Mouse (Mus musculus) T-helper 17 cell (primary cell): ENCODE results near the gene Gm49391.
"Not testable (repeated sequence)": the region's sequence is repeated elsewhere in the genome, so short reads cannot be mapped to it uniquely, and the experiment has no call there.

Experiments
- in situ Hi-C, 2 experiments: fragments of 300-600 bp; cut with MboI, MseI; formaldehyde crosslinking; loops; 1 replicate in 1 of 2; 2 replicates in 1 of 2; pipeline ENCODE4 v1.15.1; 2025; ENCODE audit warnings: high pct_unique_total_duplicates in 2 of 2

Gene Gm49391

DNA sequence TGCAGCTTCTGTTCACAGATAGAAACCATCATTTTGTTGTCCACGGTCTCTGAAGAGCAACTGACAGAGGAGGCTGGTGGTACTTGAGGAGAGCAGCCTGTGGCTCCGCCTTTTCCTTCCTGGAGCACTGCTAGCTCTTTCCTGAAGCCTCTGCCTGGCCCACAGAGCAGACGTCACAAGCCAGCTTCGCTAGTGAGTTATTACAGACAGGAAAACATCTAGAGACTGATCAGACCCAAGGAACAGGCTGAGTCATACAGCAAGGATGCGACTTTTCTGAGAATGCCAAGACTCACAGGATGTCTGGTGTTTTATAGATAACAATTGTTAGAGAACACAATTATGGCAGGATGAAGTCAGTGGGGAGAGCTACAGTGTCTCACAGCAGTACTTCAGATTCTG lies at the start of gene Gm49391, which contains the start of gene Ctla2a:
Gene Gm49391 (minus strand): TSS at position 72 of the 402 bp plus-strand sequence.
Gene Ctla2a (minus strand): TSS at position 126 of the 402 bp plus-strand sequence.
- in situ Hi-C loops: loop anchor here (10.0 to 25.0 kb wide), 2 partner anchors 299 to 1358 kb away; no protein-coding TSS in a partner anchor

DNA sequence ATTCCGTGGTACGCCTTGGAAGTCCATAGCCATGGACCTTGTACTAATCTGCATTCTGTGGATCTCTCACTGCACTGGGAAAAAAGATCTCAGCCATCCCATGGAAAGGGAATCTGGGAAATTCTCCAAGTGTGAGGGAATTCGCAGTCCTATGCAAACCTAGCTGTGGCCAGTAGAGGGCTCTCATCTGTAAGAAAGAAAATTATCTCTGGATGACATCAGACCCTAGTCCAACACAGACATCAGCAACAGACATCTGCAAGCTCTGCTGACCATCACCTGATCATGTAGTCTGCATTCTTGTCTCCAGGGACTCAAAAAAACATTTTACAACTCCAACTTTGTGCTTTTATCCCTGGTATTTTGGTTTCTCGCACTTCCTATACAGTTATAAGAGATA lies 35.9 kb upstream of the Gm49391 start:
- in situ Hi-C loops: loop anchor here in 1 of 2 experiments (25.0 kb wide), 1 partner anchor 1110 kb away; no protein-coding TSS in a partner anchor

DNA sequence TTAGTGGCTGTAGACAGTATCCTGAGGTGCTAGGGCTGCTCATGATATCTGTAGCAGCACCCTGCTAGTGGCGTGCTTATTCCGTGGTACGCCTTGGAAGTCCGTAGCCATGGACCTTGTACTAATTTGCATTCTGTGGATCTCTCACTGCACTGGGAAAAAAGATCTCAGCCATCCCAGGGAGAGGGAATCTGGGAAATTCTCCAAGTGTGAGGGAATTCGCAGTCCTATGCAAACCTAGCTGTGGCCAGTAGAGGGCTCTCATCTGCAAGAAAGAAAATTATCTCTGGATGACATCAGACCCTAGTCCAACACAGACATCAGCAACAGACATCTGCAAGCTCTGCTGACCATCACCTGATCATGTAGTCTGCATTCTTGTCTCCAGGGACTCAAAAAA lies 27.6 kb upstream of the Gm49391 start:
- in situ Hi-C loops: loop anchor here in 1 of 2 experiments (10.0 to 25.0 kb wide), 2 partner anchors 139 to 1102 kb away; no protein-coding TSS in a partner anchor

DNA sequence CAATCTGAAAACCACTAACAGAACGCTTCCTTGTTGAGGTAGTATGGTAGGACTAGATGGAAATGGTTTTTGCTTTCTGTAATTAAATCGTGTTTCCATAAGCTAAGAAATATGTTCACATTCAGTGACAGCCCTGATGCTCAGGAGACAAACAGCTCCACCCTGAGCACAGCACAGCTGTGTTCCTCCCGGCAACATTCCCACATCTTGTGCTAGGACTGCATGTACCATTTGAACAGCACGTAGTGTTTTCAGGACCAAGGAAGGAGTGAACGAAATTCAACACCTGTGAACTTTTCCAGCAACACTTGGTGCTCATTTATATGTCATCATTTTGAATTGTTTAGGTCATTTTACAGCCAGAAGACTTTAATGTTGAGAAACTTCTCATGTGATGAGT lies 25.3 kb upstream of the Gm49391 start:
- in situ Hi-C loops: loop anchor here in 1 of 2 experiments (10.0 to 25.0 kb wide), 2 partner anchors 137 to 1099 kb away; no protein-coding TSS in a partner anchor

DNA sequence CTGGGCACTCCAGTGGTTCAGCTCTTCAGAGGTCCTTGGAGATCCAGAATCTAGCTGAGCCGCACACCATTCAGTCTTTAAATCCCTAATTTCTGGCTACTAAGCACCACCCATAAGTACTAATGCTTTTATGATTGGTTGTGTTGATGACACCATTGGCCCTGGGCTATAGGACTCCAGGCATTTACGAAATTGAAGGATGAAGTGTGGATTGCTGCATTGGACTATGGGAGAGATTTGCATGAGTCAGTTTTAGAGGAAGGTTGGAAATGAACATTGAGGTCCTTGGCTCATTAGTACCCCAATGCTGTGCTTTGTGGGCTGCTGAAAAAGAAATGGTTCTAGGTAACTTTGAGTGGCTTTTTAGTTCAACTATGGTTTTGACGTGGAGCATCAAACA lies 5.5 kb upstream of the Gm49391 start, which contains the start of gene Tpbpa:
Gene Tpbpa (minus strand): TSS at position 101 of the 400 bp plus-strand sequence.
- in situ Hi-C loops: loop anchor here in 1 of 2 experiments (5.0 to 25.0 kb wide), 2 partner anchors 50 to 305 kb away; no protein-coding TSS in a partner anchor

DNA sequence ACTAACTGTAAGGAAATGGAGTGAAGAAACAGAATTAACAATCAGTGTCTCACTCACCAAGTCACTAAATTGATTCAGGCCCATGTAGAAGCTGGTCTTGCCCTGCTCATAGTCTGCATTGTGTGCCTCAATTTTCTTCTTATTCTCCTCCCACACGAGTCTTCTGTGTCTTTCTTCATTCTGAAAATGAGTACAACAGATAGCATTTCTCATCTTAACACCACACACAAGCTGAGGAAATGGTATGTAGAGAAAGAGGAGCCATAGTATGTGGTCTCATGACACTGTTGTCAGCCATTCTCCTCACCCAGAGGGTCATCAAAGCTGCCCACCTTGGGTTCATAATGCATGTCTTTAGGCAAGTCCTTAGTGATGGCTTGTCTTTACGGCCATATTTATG lies 881 bp downstream of the Gm49391 start, which contains the start of gene Gm49393:
Gene Gm49393 (minus strand): TSS at position 101 of the 400 bp plus-strand sequence.
- in situ Hi-C loops: loop anchor here (10.0 to 25.0 kb wide), 2 partner anchors 298 to 1359 kb away; no protein-coding TSS in a partner anchor

DNA sequence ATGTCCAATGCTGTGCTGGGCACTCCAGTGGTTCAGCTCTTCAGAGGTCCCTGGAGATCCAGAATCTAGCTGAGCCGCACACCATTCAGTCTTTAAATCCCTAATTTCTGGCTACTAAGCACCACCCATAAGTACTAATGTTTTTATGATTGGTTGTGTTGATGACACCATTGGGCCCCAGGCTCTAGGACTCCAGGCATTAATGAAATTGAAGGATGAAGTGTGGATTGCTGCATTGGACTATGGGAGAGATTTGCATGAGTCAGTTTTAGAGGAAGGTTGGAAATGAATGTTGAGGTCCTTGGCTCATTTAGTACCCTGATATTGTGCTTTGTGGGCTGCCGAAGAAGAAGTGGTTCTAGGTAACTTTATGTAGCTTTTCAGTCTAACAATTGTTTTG lies 31.6 kb downstream of the Gm49391 start, which contains the start of gene Tpbpb:
Gene Tpbpb (minus strand): TSS at position 101 of the 400 bp plus-strand sequence.
- in situ Hi-C loops: not testable (repeated sequence)

DNA sequence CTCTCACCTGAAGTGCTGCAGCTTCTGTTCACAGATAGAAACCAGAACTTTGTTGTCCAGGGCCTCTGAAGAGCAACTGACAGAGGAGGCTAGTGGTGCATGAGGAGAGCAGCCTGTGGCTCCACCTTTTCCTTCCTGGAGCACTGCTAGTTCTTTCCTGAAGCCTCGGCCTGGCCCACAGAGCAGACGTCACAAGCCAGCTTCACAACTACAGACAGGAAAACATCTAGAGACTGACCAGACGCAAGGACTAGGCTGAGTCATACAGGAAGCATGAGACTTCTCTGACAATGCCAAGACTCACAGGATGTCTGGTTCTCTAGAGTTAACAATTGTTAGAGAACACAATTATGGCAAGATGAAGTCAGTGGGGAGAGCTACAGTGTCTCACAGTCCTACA lies 39.0 kb downstream of the Gm49391 start, which contains the start of gene Ctla2b:
Gene Ctla2b (minus strand): TSS at position 120 of the 400 bp plus-strand sequence.
- in situ Hi-C loops: loop anchor here (5.0 to 10.0 kb wide), 2 partner anchors 45 to 1717 kb away; no protein-coding TSS in a partner anchor

DNA sequence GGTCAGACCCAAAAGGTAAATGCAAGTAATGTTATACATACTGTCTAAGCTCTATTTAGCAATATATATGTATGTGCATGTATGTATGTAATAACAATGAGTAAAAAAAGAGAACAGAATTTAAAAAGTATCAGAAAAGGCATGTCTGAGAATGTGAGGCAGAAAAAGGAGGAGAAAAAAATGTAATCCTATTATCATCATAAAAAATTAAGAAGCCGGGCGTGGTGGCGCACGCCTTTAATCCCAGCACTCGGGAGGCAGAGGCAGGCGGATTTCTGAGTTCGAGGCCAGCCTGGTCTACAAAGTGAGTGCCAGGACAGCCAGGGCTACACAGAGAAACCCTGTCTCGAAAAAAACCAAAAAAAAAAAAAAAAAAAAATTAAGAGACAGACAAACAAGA lies 39.6 kb downstream of the Gm49391 start, which contains the start of gene Gm49392:
Gene Gm49392 (minus strand): TSS at position 101 of the 400 bp plus-strand sequence.
- in situ Hi-C loops: loop anchor here (5.0 to 10.0 kb wide), 2 partner anchors 44 to 1718 kb away; no protein-coding TSS in a partner anchor

DNA sequence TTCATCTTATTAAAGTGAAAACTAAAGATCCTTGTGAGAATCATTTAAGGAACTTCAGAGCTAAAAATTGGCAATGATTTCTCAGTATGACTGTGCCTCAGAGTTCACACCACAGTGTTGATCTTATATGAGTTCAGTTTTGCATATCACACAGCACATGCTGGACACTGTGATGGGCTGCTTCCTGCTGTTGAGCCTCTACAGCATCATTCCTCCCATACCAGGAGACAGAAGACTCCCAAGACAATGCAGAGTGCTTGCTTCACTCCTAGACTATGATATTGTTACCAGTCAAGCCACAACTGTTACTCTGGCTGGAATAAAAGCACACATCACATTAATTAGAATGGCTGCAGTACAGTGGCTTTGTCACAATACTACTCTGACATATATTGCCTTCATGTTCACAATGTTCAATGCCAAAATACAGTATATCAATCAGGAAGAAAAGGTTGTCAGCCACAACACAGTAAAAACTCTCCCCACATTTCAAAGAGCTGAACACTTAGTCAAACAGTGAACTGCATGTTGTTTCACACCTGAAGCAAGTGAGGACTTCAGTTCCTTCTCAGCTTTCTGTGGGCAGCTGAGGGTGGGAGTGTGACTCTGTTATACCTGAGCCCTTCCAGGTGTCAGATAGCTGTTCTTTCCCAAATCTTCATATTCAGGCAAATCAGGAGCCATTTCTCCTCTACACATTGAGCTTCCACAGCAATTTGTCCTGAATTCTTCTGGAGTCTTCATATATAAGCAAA lies 40.8 kb downstream of the Gm49391 start:
- in situ Hi-C loops: loop anchor here (5.0 to 10.0 kb wide), 2 partner anchors 43 to 1719 kb away; no protein-coding TSS in a partner anchor

DNA sequence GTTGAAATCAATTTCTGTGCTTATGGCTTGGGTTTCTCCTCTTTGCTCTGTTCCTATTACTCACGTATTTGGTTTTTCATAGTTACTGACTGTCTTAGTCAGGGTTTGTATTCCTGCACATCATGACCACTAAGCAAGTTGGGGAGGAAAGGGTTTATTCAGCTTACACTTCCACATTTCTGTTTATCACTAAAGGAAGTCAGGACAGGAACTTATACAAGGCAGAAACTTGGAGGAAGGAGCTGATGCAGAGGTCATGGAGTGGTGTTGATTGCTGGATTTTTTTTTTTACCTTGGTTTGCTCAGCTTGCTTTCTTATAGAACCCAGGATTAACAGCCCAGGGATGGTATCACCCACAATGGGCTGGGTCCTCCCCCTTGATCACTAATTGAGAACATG lies 44.1 kb downstream of the Gm49391 start:
- in situ Hi-C loops: loop anchor here (5.0 to 10.0 kb wide), 2 partner anchors 50 to 1722 kb away; partner anchors contain the start of gene Tpbpa (in 1 of the 2)

DNA sequence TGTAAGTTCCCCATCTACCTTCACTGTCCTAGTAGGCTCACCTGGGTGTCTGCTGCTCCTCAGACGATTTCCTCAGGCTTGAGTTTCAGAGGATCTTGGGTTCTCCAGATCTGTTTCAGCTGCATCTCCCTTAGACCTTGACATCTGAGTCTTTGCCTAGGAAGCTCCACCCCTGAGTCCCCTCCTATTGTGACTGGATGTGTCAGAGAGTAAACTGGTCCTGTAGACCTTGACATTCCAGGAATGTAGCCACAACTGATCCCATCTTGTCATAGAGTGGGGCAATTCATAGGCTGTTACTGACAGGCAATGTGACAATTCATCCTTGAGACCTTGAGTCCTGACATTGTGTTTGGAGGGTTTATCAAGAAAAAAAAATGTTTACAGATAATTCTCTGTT lies 72.1 kb downstream of the Gm49391 start, which contains the start of gene 4930486L24Rik:
Gene 4930486L24Rik (minus strand): TSS at position 195 of the 400 bp plus-strand sequence.
- in situ Hi-C loops: no loop called here

DNA sequence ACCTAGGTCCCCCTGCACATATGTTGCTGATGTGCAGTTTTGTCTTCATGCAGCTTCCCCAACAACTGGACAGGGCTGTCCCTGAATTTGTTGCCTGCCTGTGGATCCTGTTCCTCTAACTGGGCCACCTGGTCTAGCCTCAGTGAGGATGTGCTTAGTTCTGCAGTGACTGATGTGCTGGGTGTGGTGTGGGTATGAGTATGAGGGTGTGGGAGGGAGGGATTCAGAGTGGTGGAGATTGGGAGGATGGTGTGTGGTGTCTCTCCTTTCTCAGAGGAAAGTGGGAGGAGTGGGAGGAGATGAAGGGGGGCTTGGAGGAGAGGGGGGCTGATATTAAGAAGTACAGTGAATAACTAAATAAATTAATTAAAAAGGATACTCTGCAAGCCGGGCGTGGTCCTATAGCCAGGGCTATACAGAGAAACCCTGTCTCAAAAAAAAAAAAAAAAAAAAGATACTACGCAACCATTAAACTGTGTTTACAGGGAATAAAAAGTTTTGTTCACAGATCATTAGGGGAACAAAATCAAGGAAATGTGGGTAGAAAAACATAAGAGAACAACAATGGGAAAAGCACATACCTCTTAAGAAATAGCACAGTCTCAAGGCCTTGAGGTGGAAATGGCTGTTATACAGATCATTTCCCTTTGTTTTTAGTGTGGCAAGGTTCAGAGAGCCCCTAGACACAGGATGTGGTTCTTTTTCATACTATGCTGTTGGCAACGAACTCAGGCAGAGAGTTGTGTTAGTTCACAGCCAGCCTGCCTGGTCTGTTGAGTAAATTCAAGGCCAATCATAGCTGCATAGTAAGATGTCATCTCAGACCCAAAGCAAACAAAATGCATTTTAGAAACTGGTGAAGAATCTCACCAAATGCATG lies 87.9 kb downstream of the Gm49391 start:
- in situ Hi-C loops: no loop called here
